Mouse (Mus musculus) embryo, embryonic 11 days (tissue): Measurements from ENCODE around the gene Nop2.

Experiments used
- DNase-seq: peaks from one replicate; pipeline ENCODE4 v3.0.0-alpha.2; 2015

Nop2 gene

GRCm38 (mm10) chr6:125131302-125132156 is at the start of gene Nop2:
Gene Nop2 (plus strand): TSS chr6:125131909.
- DNase-seq = peak; percentile 98

GRCm38 (mm10) chr6:125082801-125083386 is 48.8 kb upstream of the Nop2 start:
- DNase-seq = no peak

- DNase-seq = peak; percentile 85
These were observed 47.3 kb upstream of the Nop2 start for GRCm38 (mm10) chr6:125084424-125084823.

- no peak for DNase-seq
These were observed 43.8 kb upstream of the Nop2 start for GRCm38 (mm10) chr6:125087937-125088336.

- DNase-seq = peak; percentile 93
These were observed 43.0 kb upstream of the Nop2 start for GRCm38 (mm10) chr6:125088561-125089321.

- peak; percentile 84 for DNase-seq
These were observed 42.0 kb upstream of the Nop2 start for GRCm38 (mm10) chr6:125089521-125090321.

GRCm38 (mm10) chr6:125090341-125091085 is 41.2 kb upstream of the Nop2 start:
- no peak for DNase-seq

- DNase-seq = no peak
These were observed 39.3 kb upstream of the Nop2 start for GRCm38 (mm10) chr6:125092372-125092771.

- peak; percentile 30 for DNase-seq
These were observed 36.9 kb upstream of the Nop2 start for GRCm38 (mm10) chr6:125094843-125095242.

- peak; percentile 93 for DNase-seq
These were observed 36.1 kb upstream of the Nop2 start, which contains the start of gene Chd4 for GRCm38 (mm10) chr6:125095391-125096278. Gene Chd4 (plus strand): TSS chr6:125095981.

- no peak for DNase-seq
These were observed 35.5 kb upstream of the Nop2 start for GRCm38 (mm10) chr6:125096279-125096596.

- peak; percentile 81 for DNase-seq
These were observed 34.9 kb upstream of the Nop2 start for GRCm38 (mm10) chr6:125096597-125097345.

- no peak for DNase-seq
These were observed 34.4 kb upstream of the Nop2 start for GRCm38 (mm10) chr6:125097346-125097689.

GRCm38 (mm10) chr6:125097951-125098350 is 33.8 kb upstream of the Nop2 start:
- DNase-seq = no peak

GRCm38 (mm10) chr6:125098513-125098912 is 33.2 kb upstream of the Nop2 start:
- no peak for DNase-seq

- DNase-seq = peak; percentile 39
These were observed 32.2 kb upstream of the Nop2 start for GRCm38 (mm10) chr6:125099421-125099971.

GRCm38 (mm10) chr6:125101444-125101843 is 30.3 kb upstream of the Nop2 start:
- DNase-seq = no peak

GRCm38 (mm10) chr6:125104223-125104622 is 27.5 kb upstream of the Nop2 start:
- DNase-seq = no peak

GRCm38 (mm10) chr6:125107705-125108104 is 24.0 kb upstream of the Nop2 start:
- no peak for DNase-seq

GRCm38 (mm10) chr6:125109371-125109770 is 22.3 kb upstream of the Nop2 start:
- DNase-seq = no peak
